Mouse (Mus musculus) bone marrow, adult 2 months (tissue): ENCODE data around the gene Mtmr10. TPM values are rescaled to one million over a fixed set of nuclear protein-coding genes. Genes with fewer than 3 reads are reported as not detected.
A peak's percentile ranks its signal among the peaks of the same experiment; 100 is the strongest.

Experiments
- H3K27ac ChIP-seq: fragments of 200-500 bp; 2 replicates; pipeline ENCODE4 v1.5.1; 2012; ENCODE audit warnings: low read depth, mild to moderate bottlenecking, control low read depth, inconsistent platforms, low read length; ENCODE audit not compliant: control insufficient read depth, poor library complexity, insufficient read depth
- H3K4me1 ChIP-seq: fragments of 200-500 bp; 2 replicates; pipeline ENCODE4 v1.6.1; 2011; ENCODE audit warnings: low read length; ENCODE audit not compliant: control insufficient read depth, insufficient read depth
- H3K4me3 ChIP-seq: fragments of 200-500 bp; replicated peaks from 2 replicates; pipeline ENCODE3; 2011; ENCODE audit warnings: mild to moderate bottlenecking, low read depth, low read length, control low read depth; ENCODE audit not compliant: control insufficient read depth
- CTCF ChIP-seq: fragments of 200-500 bp; IDR thresholded peaks from 2 replicates; pipeline ENCODE4 v1.5.1; 2011; ENCODE audit warnings: low read length, control low read depth; ENCODE audit not compliant: control insufficient read depth, insufficient read depth
- POLR2A ChIP-seq: fragments of 200-500 bp; IDR thresholded peaks from 2 replicates; pipeline ENCODE4 v1.6.1; 2011; ENCODE audit warnings: low read depth, mild to moderate bottlenecking, control low read depth, low read length, borderline replicate concordance; ENCODE audit not compliant: control insufficient read depth
- WGBS: fragments of 180-500 bp; shearing (Covaris S2); methylation state at CpG from one replicate; pipeline ENCODE4 v1.1.7; 2018; 5-methylcytosine and 5-hydroxymethylcytosine counted together
- polyA plus RNA-seq: library from polyadenylated mRNA; stranded (reverse); fragments of >200 nt; gene quantifications from 2 replicates; pipeline ENCODE4 v1.2.4, GENCODE M21; 2011; ENCODE audit warnings: low replicate concordance; ENCODE audit not compliant: missing spikeins, insufficient read depth, insufficient read length

Mtmr10 gene
- polyA plus RNA-seq: 2.0 and 2.2 TPM in 2 replicates

- TF ChIP-seq CTCF (no peak), POLR2A (peak; percentile 50; the same call in 1 of the 2 replicates)
- H3K4me3 ChIP-seq: peak within 1 kb of the TSS; percentile 66
- peak within 1 kb of the TSS; percentile 71 for H3K27ac ChIP-seq
- WGBS: under 1% methylated on average over 77 of the region's 77 CpGs
- no peaks in the 10 kb centered on the region; the same call in 1 of the 2 replicates for H3K4me1 ChIP-seq
Observed at GRCm38 (mm10) chr7:64287414-64288091, at the start of gene Mtmr10. TSS of gene Mtmr10 (plus strand) at chr7:64287653.

GRCm38 (mm10) chr7:64237747-64238146 lies 49.7 kb upstream of the Mtmr10 start:
- WGBS: 84% methylated on average over 8 of the region's 8 CpGs
- no peak overlapping the region for H3K27ac ChIP-seq
- H3K4me1 ChIP-seq: no peaks in the 10 kb centered on the region
- no peak for TF ChIP-seq POLR2A
- no peak for TF ChIP-seq CTCF
- no peak overlapping the region for H3K4me3 ChIP-seq

GRCm38 (mm10) chr7:64238410-64239086 lies 48.9 kb upstream of the Mtmr10 start:
- no peak overlapping the region for H3K27ac ChIP-seq
- WGBS: 82% methylated on average over 7 of the region's 7 CpGs

GRCm38 (mm10) chr7:64239138-64239805 lies 48.2 kb upstream of the Mtmr10 start:
- no peak overlapping the region for H3K4me3 ChIP-seq
- WGBS: 76% methylated on average over 9 of the region's 9 CpGs
- H3K4me1 ChIP-seq: no peaks in the 10 kb centered on the region
- no peak overlapping the region for H3K27ac ChIP-seq
- TF ChIP-seq CTCF: no peak
- no peak for TF ChIP-seq POLR2A

More at GRCm38 (mm10) chr7:64238410-64239086, 48.9 kb upstream of the Mtmr10 start:
- Histone ChIP-seq H3K4me1 (no peaks in the 10 kb centered on the region), H3K4me3 (no peak overlapping the region)
- TF ChIP-seq CTCF (no peak), POLR2A (no peak)

GRCm38 (mm10) chr7:64239806-64240315 lies 47.6 kb upstream of the Mtmr10 start:
- Histone ChIP-seq H3K4me3 (no peak overlapping the region), H3K27ac (no peak overlapping the region), H3K4me1 (no peaks in the 10 kb centered on the region)
- TF ChIP-seq CTCF (no peak), POLR2A (no peak)
- 72% methylated on average over 4 of the region's 4 CpGs for WGBS

- H3K4me1 ChIP-seq: no peaks in the 10 kb centered on the region
- TF ChIP-seq POLR2A (no peak), CTCF (no peak)
- no peak overlapping the region for H3K27ac ChIP-seq
- no peak overlapping the region for H3K4me3 ChIP-seq
- 75% methylated on average over 4 of the region's 4 CpGs for WGBS
Observed at GRCm38 (mm10) chr7:64242424-64242823, 45.0 kb upstream of the Mtmr10 start.

GRCm38 (mm10) chr7:64244371-64244770 lies 43.1 kb upstream of the Mtmr10 start:
- H3K4me1 ChIP-seq: no peaks in the 10 kb centered on the region
- TF ChIP-seq POLR2A (no peak), CTCF (no peak)
- WGBS: 87% methylated on average over 6 of the region's 6 CpGs
- no peak overlapping the region for H3K4me3 ChIP-seq
- H3K27ac ChIP-seq: no peak overlapping the region

GRCm38 (mm10) chr7:64246713-64247112 lies 40.7 kb upstream of the Mtmr10 start:
- Histone ChIP-seq H3K4me3 (no peak overlapping the region), H3K27ac (no peak overlapping the region), H3K4me1 (no peaks in the 10 kb centered on the region)
- 82% methylated on average over 4 of the region's 4 CpGs for WGBS
- TF ChIP-seq POLR2A (no peak), CTCF (no peak)
